Mouse (Mus musculus) embryonic facial prominence, embryonic 12.5 days (tissue): ENCODE data around the gene Dedd2. TPM values are rescaled to one million over a fixed set of nuclear protein-coding genes. Genes with fewer than 3 reads are reported as not detected.
A peak's percentile ranks its signal among the peaks of the same experiment; 100 is the strongest.

ENCODE experiments used
- ATAC-seq: fragments of 200-750 bp; cut with Nextera tagmentation; 2 replicates; pipeline ENCODE4 v1.8.0; 2017; ENCODE audit not compliant: insufficient number of reproducible peaks, insufficient read depth, low FRiP score, low TSS enrichment
- H3K27ac ChIP-seq: fragments of 300-500 bp; sonication (generic); 2 replicates; pipeline ENCODE4 v1.5.1; 2016; ENCODE audit warnings: mild to moderate bottlenecking
- H3K27me3 ChIP-seq: fragments of 300-500 bp; sonication (generic); 2 replicates; pipeline ENCODE4 v1.6.1; 2016; ENCODE audit warnings: mild to moderate bottlenecking, moderate library complexity
- H3K36me3 ChIP-seq: fragments of 300-500 bp; sonication (generic); 2 replicates; pipeline ENCODE4 v1.6.1; 2016; ENCODE audit warnings: mild to moderate bottlenecking
- H3K4me1 ChIP-seq: fragments of 300-500 bp; sonication (generic); 2 replicates; pipeline ENCODE4 v1.6.1; 2016
- H3K4me2 ChIP-seq: fragments of 300-500 bp; sonication (generic); replicated peaks from 2 replicates; pipeline ENCODE4 v1.6.1; 2016; ENCODE audit warnings: mild to moderate bottlenecking, moderate library complexity
- H3K4me3 ChIP-seq: fragments of 300-500 bp; sonication (generic); 2 replicates; pipeline ENCODE4 v1.5.1; 2016; ENCODE audit warnings: mild to moderate bottlenecking
- H3K9ac ChIP-seq: fragments of 300-500 bp; sonication (generic); 2 replicates; pipeline ENCODE4 v1.6.1; 2016; ENCODE audit warnings: mild to moderate bottlenecking, moderate library complexity
- H3K9me3 ChIP-seq: fragments of 300-500 bp; sonication (generic); 2 replicates; pipeline ENCODE4 v1.6.1; 2016; ENCODE audit warnings: mild to moderate bottlenecking, moderate library complexity
- WGBS: fragments of 180-500 bp; shearing (Covaris S2); methylation state at CpG from one replicate; pipeline ENCODE4 v1.1.7; 2016; 5-methylcytosine and 5-hydroxymethylcytosine counted together
- polyA plus RNA-seq: library from polyadenylated mRNA; unstranded; fragments of >200 nt; fragmentation: Nextera tagmentation; extraction: Ambion mirVana; gene quantifications from 2 replicates; pipeline ENCODE4 v1.2.1, GENCODE M21; 2016

The Dedd2 gene
- polyA plus RNA-seq, 1 experiment from 2014 or later: 13.7 TPM

DNA sequence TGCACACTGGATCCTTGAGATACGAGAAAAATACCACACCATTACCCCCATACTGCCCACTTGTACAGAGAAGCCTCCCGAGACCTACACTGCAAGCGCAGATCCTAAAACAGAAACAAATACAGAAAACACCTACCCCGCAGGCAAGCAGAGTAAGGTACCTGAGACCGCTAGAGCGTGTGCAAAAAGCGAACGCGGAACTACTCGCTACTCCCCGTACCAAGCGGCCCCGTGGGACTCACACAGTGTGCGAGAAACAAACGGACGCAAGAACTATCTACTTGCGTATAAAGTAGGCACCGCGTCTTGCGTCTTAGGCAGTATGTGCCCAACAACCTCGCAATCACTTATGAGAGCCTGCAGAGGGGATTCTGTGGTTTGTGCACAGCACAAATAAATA lies 38.6 kb downstream of the Dedd2 start:
- peak overlapping the region; percentile 21; the same call in 1 of the 2 replicates for H3K4me2 ChIP-seq
- peaks cover 80% of the 10 kb centered on the region for H3K27me3 ChIP-seq
- no peaks in the 10 kb centered on the region for H3K36me3 ChIP-seq
- no peak overlapping the region for H3K27ac ChIP-seq
- 4% methylated on average over 21 of the region's 21 CpGs for WGBS
- H3K9me3 ChIP-seq: no peaks in the 10 kb centered on the region
- H3K9ac ChIP-seq: 0 out of 2 replicates have a peak overlapping the region, but pooled peaks have one; percentile 19
- peaks cover 9% of the 10 kb centered on the region; the same call in 1 of the 2 replicates for H3K4me1 ChIP-seq
- H3K4me3 ChIP-seq: peak overlapping the region; percentile 16; the same call in 1 of the 2 replicates
- no peak for ATAC-seq

- Histone ChIP-seq H3K36me3 (no peaks in the 10 kb centered on the region), H3K4me3 (peak overlapping the region; percentile 16; the same call in 1 of the 2 replicates), H3K27me3 (peaks cover 84% of the 10 kb centered on the region), H3K9ac (0 out of 2 replicates have a peak overlapping the region, but pooled peaks have one; percentile 19), H3K27ac (no peak overlapping the region), H3K9me3 (no peaks in the 10 kb centered on the region), H3K4me1 (peaks cover 9% of the 10 kb centered on the region; the same call in 1 of the 2 replicates), H3K4me2 (peak overlapping the region; percentile 21; the same call in 1 of the 2 replicates)
- peak; percentile 53; the same call in 1 of the 2 replicates for ATAC-seq
- WGBS: 1% methylated on average over 15 of the region's 15 CpGs
These were observed 39.1 kb downstream of the Dedd2 start for GRCm38 (mm10) chr7:25181331-25181790.

GRCm38 (mm10) chr7:25180512-25180911 lies 39.9 kb downstream of the Dedd2 start:
- H3K9me3 ChIP-seq: no peaks in the 10 kb centered on the region
- H3K4me1 ChIP-seq: peaks cover 9% of the 10 kb centered on the region; the same call in 1 of the 2 replicates
- 5% methylated on average over 6 of the region's 6 CpGs for WGBS
- no peaks in the 10 kb centered on the region for H3K36me3 ChIP-seq
- peak overlapping the region; percentile 54 for H3K4me3 ChIP-seq
- no peak for ATAC-seq
- no peak overlapping the region for H3K9ac ChIP-seq
- H3K4me2 ChIP-seq: peak overlapping the region; percentile 87; the same call in 1 of the 2 replicates
- H3K27me3 ChIP-seq: peaks cover 92% of the 10 kb centered on the region
- H3K27ac ChIP-seq: no peak overlapping the region

- Histone ChIP-seq H3K4me1 (peaks cover 9% of the 10 kb centered on the region; the same call in 1 of the 2 replicates), H3K4me2 (peak within 1 kb of the TSS; percentile 87), H3K27ac (peak within 1 kb of the TSS; percentile 50; the same call in 1 of the 2 replicates), H3K4me3 (peak within 1 kb of the TSS; percentile 54), H3K36me3 (no peaks in the 10 kb centered on the region), H3K9ac (peak within 1 kb of the TSS; percentile 59), H3K27me3 (peaks cover 91% of the 10 kb centered on the region), H3K9me3 (no peaks in the 10 kb centered on the region)
- WGBS: under 1% methylated on average over 38 of the region's 56 CpGs
- peak; percentile 84 for ATAC-seq
These were observed 40.7 kb downstream of the Dedd2 start, which contains the start of gene Pou2f2 for GRCm38 (mm10) chr7:25179606-25180161. TSS of gene Pou2f2 (minus strand) at chr7:25179726.

DNA sequence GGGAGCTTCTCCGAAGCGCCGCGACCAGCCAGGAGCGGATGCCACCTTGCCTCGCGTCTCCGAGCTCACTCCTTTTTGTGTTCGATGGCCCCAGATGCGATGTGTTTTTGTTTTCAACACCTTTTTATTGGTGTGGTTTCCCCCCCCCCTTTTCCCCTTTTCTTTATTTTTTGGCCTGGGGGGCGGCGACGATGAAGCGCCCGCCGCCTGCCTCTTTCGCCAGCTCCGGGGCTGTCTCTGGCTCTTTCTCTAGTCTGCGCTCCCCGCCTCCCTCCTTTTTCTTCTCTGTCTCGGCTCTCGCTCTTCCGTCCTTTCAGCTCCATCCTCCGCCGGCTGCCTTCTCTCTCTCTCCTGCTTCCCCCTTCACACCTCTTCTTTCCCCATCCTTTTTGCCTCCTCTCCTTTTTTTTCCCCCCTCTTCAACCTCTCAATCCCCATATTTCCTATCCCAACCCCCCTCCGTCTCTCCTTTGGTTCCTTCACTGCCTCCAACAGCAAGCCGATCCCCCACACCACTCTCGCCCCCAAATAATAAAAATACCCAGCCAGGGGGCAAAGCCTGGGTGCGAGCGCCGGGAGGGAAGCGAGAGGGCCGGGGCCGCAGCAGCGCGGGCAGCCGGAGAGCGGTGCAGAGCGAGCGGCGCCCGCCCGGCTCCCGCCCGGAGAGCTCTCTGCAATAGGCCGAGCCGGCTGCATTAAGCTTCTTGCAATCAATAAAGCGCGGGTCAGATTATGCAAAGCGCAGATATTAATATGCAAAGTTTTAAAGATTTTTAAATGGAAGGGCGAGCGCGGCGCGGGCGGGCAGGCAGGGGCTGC lies 41.4 kb downstream of the Dedd2 start:
- peak overlapping the region; percentile 50; the same call in 1 of the 2 replicates for H3K27ac ChIP-seq
- H3K36me3 ChIP-seq: no peaks in the 10 kb centered on the region
- peaks cover 93% of the 10 kb centered on the region for H3K27me3 ChIP-seq
- H3K9ac ChIP-seq: peak overlapping the region; percentile 44
- no peaks in the 10 kb centered on the region for H3K9me3 ChIP-seq
- 1% methylated on average over 56 of the region's 56 CpGs for WGBS
- peak overlapping the region; percentile 54 for H3K4me3 ChIP-seq
- peaks cover 9% of the 10 kb centered on the region; the same call in 1 of the 2 replicates for H3K4me1 ChIP-seq
- ATAC-seq: peak; percentile 43; the same call in 1 of the 2 replicates
- peak overlapping the region; percentile 87 for H3K4me2 ChIP-seq

DNA sequence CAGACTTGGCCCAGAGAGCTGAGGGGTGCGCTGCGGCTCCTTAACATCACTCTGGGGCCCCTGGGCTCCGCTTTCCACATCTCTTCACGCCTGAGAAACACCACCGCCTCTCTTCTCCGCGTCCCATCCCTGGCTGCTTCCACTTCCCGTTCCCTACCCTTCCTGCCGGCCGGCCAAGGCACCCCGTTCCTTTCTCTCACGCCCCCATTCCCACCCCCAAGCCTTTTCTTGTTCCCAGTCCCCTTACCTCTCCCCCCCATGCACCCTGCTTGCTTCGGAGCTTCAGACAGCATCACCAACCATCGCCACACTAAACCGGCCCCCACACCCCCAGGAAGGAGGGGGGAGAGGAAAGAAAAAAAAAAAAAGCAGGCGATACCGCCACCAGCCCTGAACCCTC lies 42.1 kb downstream of the Dedd2 start:
- WGBS: 1% methylated on average over 17 of the region's 17 CpGs
- ATAC-seq: no peak
- no peaks in the 10 kb centered on the region for H3K9me3 ChIP-seq
- peak overlapping the region; percentile 87 for H3K4me2 ChIP-seq
- H3K9ac ChIP-seq: no peak overlapping the region
- H3K27ac ChIP-seq: no peak overlapping the region
- H3K27me3 ChIP-seq: peaks cover 87% of the 10 kb centered on the region
- peaks cover 9% of the 10 kb centered on the region; the same call in 1 of the 2 replicates for H3K4me1 ChIP-seq
- H3K4me3 ChIP-seq: peak overlapping the region; percentile 54
- no peaks in the 10 kb centered on the region for H3K36me3 ChIP-seq

DNA sequence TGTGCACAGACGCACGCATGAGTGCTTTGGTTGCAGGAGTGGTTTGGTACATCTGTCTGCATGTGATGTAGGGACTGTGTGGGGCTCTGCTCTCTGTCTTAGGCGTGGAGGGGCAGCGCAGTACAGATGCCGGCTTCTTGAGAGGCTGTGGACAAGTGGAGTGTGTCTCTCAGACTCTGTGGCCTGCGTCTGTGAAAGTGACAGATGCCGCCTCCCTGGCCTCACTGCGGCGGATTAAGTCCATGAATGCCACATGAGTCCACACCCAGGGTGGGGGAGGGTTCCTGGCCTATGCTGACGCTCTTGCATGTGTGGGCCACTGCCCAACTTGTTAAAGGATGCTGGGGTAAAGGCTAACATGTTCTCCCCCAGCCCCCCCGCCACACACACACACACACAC lies 46.1 kb downstream of the Dedd2 start:
- Histone ChIP-seq H3K4me2 (no peak overlapping the region), H3K27me3 (peaks cover 47% of the 10 kb centered on the region), H3K4me1 (0 out of 2 replicates have a peak, but pooled peaks cover 3% of the 10 kb centered on the region), H3K4me3 (no peak overlapping the region), H3K27ac (no peak overlapping the region), H3K9me3 (no peaks in the 10 kb centered on the region), H3K36me3 (no peaks in the 10 kb centered on the region), H3K9ac (no peak overlapping the region)
- WGBS: 55% methylated on average over 11 of the region's 11 CpGs
- ATAC-seq: no peak

GRCm38 (mm10) chr7:25172669-25173068 lies 47.7 kb downstream of the Dedd2 start:
- H3K4me1 ChIP-seq: 0 out of 2 replicates have a peak, but pooled peaks cover 3% of the 10 kb centered on the region
- H3K9ac ChIP-seq: no peak overlapping the region
- no peak overlapping the region for H3K4me2 ChIP-seq
- no peak overlapping the region for H3K27ac ChIP-seq
- H3K4me3 ChIP-seq: no peak overlapping the region
- peaks cover 31% of the 10 kb centered on the region for H3K27me3 ChIP-seq
- no peak for ATAC-seq
- no peaks in the 10 kb centered on the region for H3K9me3 ChIP-seq
- WGBS: 17% methylated on average over 5 of the region's 5 CpGs
- H3K36me3 ChIP-seq: no peaks in the 10 kb centered on the region

- Histone ChIP-seq H3K9ac (no peak overlapping the region), H3K36me3 (no peaks in the 10 kb centered on the region), H3K9me3 (no peaks in the 10 kb centered on the region), H3K4me3 (no peak overlapping the region), H3K27ac (no peak overlapping the region), H3K4me2 (no peak overlapping the region), H3K27me3 (peaks cover 10% of the 10 kb centered on the region), H3K4me1 (0 out of 2 replicates have a peak, but pooled peaks cover 3% of the 10 kb centered on the region)
- 38% methylated on average over 3 of the region's 3 CpGs for WGBS
- no peak for ATAC-seq
These were observed 49.8 kb downstream of the Dedd2 start for GRCm38 (mm10) chr7:25170583-25170982.

GRCm38 (mm10) chr7:25166106-25166505 lies 54.3 kb downstream of the Dedd2 start:
- H3K4me2 ChIP-seq: no peak overlapping the region
- H3K27ac ChIP-seq: no peak overlapping the region
- H3K9me3 ChIP-seq: no peaks in the 10 kb centered on the region
- H3K27me3 ChIP-seq: peaks cover 14% of the 10 kb centered on the region
- no peak for ATAC-seq
- H3K4me3 ChIP-seq: no peak overlapping the region
- no peaks in the 10 kb centered on the region for H3K36me3 ChIP-seq
- H3K9ac ChIP-seq: no peak overlapping the region
- WGBS: 79% methylated on average over 5 of the region's 5 CpGs
- H3K4me1 ChIP-seq: no peaks in the 10 kb centered on the region

DNA sequence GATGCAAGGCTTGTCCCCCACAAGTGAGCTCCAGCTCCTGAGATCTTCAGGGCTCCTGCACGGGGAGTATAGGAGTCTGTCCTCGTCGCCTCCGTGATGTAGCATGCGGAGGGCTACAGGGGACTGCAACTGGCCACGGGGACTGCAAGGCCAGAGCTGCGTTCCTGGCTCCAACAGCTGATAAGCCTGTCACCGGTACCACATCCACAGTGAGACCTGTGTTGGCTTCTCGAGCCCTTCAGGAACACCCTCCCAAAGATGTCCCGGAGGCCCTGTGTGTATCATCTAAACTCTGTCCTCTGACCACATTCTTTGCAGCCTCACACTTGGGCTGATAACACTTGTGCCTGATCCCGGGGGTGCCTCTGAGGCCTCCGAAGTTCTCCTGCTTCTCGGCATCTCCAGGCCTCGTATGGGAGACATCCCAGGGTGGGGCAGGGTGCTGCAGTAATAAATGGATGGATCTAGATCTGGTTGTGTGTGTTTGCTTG lies 64.2 kb downstream of the Dedd2 start:
- no peak overlapping the region for H3K4me3 ChIP-seq
- 32% methylated on average over 14 of the region's 14 CpGs for WGBS
- no peaks in the 10 kb centered on the region for H3K9me3 ChIP-seq
- peaks cover 50% of the 10 kb centered on the region for H3K4me1 ChIP-seq
- ATAC-seq: no peak
- no peak overlapping the region for H3K27ac ChIP-seq
- no peaks in the 10 kb centered on the region for H3K36me3 ChIP-seq
- peak overlapping the region; percentile 25; the same call in 1 of the 2 replicates for H3K4me2 ChIP-seq
- no peak overlapping the region for H3K9ac ChIP-seq
- peaks cover 45% of the 10 kb centered on the region for H3K27me3 ChIP-seq
